In the genomic region with DNA sequence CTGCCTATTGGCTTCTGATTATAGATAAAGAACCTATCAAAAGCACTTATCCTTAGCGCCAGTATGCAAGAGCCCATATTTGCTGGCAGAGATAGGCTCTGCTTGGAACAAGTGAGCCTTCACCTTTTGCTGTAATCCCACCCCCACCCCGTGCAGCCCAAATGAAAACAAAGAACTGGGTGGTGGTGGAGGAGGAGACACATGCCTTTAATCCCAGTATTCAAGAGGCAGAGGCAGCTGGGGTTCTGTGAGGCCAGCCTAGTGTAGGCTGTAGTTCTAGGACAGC, we compare ENCODE assay signal across 1 mouse cellular context.
TF ChIP-seq lines count a peak whose summit lies in the region.

No protein-coding gene starts in this region.

TF ChIP-seq in MEL, 35 proteins besides CTCF, POLR2A, EP300 and RAD21:
- no peak for TF ChIP-seq TBP (IDR thresholded peaks at IDR 0.05; ENCODE audit: low read depth, low read length)
- 0 out of 2 replicates have a peak, but pooled peaks have one; percentile 13 for TF ChIP-seq TCF12 (IDR thresholded peaks at IDR 0.05; ENCODE audit: low read depth, low read length)
